Mouse (Mus musculus): ENCODE results near the gene Sctr. TPM values are rescaled to one million over a fixed set of nuclear protein-coding genes. Genes with fewer than 3 reads are reported as not detected.

The Sctr gene
- total and polyA plus RNA-seq, 2 experiments = not detected

DNA sequence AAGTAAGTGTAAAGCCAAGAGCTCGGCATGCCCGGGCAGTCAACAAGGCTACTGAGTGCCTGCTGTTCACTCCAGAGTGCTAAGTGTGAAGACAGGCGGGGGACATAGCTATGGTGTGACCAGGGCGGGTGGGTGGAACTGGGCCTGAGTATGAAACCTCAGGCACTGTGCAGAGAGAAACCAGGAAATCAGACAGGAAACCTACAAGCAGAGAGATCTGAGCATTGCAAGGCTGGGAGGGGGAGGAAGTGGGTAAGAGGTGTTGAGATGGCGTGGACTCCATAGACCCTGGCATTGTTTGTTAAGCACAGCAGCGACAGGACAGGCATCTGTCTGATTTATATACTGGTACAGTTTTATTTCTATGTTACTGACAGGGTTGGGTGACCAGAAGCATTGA lies 48.8 kb downstream of the Sctr start:
- WGBS = 75% methylated on average over 6 of the region's 6 CpGs
- H3K9ac ChIP-seq (ENCODE audit: low read depth, low read length) = no peak overlapping the region
- H3K79me2 ChIP-seq (ENCODE audit: control insufficient read depth, insufficient read depth, low read length) = no peaks in the 10 kb centered on the region
- no peak for DNase-seq (ENCODE audit: extremely low read depth, low read depth, low spot score)
- H3K36me3 ChIP-seq (ENCODE audit: control insufficient read depth, insufficient read depth, low read length) = no peaks in the 10 kb centered on the region
- peaks cover under 1% of the 10 kb centered on the region; the same call in 1 of the 2 replicates for H3K4me1 ChIP-seq (ENCODE audit: control insufficient read depth, insufficient read depth, low read length)
- H3K4me3 ChIP-seq (ENCODE audit: insufficient read depth, low read depth, low read length) = no peak overlapping the region
- H3K27ac ChIP-seq (replicated peaks; ENCODE audit: insufficient read depth, low read depth, low read length) = no peak overlapping the region
- no peak for TF ChIP-seq POLR2A (IDR thresholded peaks at IDR 0.05; ENCODE audit: extremely low read depth, insufficient read depth, low read length)
- TF ChIP-seq CTCF (IDR thresholded peaks at IDR 0.05; ENCODE audit: low read depth, low read length) = no peak
- no peaks in the 10 kb centered on the region for H3K27me3 ChIP-seq (ENCODE audit: control insufficient read depth, insufficient read depth, low read length)

GRCm38 (mm10) chr1:120056236-120056635 lies 49.5 kb downstream of the Sctr start:
- no peak for DNase-seq (ENCODE audit: extremely low read depth, low read depth, low spot score)
- Histone ChIP-seq H3K9ac (ENCODE audit: low read depth, low read length) (no peak overlapping the region), H3K79me2 (ENCODE audit: control insufficient read depth, insufficient read depth, low read length) (no peaks in the 10 kb centered on the region), H3K27ac (replicated peaks; ENCODE audit: insufficient read depth, low read depth, low read length) (no peak overlapping the region), H3K36me3 (ENCODE audit: control insufficient read depth, insufficient read depth, low read length) (no peaks in the 10 kb centered on the region), H3K27me3 (ENCODE audit: control insufficient read depth, insufficient read depth, low read length) (no peaks in the 10 kb centered on the region), H3K4me3 (ENCODE audit: insufficient read depth, low read depth, low read length) (no peak overlapping the region), H3K4me1 (ENCODE audit: control insufficient read depth, insufficient read depth, low read length) (peaks cover 5% of the 10 kb centered on the region; the same call in 1 of the 2 replicates)
- no peak for TF ChIP-seq POLR2A (IDR thresholded peaks at IDR 0.05; ENCODE audit: extremely low read depth, insufficient read depth, low read length)
- no peak for TF ChIP-seq CTCF (IDR thresholded peaks at IDR 0.05; ENCODE audit: low read depth, low read length)
- 84% methylated on average over 7 of the region's 7 CpGs for WGBS

- Histone ChIP-seq H3K79me2 (ENCODE audit: control insufficient read depth, insufficient read depth, low read length) (no peaks in the 10 kb centered on the region), H3K4me1 (ENCODE audit: control insufficient read depth, insufficient read depth, low read length) (peaks cover 9% of the 10 kb centered on the region; the same call in 1 of the 2 replicates), H3K27me3 (ENCODE audit: control insufficient read depth, insufficient read depth, low read length) (no peaks in the 10 kb centered on the region), H3K27ac (replicated peaks; ENCODE audit: insufficient read depth, low read depth, low read length) (no peak overlapping the region), H3K36me3 (ENCODE audit: control insufficient read depth, insufficient read depth, low read length) (no peaks in the 10 kb centered on the region), H3K9ac (ENCODE audit: low read depth, low read length) (no peak overlapping the region), H3K4me3 (ENCODE audit: insufficient read depth, low read depth, low read length) (no peak overlapping the region)
- 62% methylated on average over 14 of the region's 14 CpGs for WGBS
- TF ChIP-seq POLR2A (IDR thresholded peaks at IDR 0.05; ENCODE audit: extremely low read depth, insufficient read depth, low read length) = no peak
- no peak for TF ChIP-seq CTCF (IDR thresholded peaks at IDR 0.05; ENCODE audit: low read depth, low read length)
- peak; percentile 39 for DNase-seq (ENCODE audit: extremely low read depth, low read depth, low spot score)
Measured at GRCm38 (mm10) chr1:120057044-120057443, 50.4 kb downstream of the Sctr start.

DNA sequence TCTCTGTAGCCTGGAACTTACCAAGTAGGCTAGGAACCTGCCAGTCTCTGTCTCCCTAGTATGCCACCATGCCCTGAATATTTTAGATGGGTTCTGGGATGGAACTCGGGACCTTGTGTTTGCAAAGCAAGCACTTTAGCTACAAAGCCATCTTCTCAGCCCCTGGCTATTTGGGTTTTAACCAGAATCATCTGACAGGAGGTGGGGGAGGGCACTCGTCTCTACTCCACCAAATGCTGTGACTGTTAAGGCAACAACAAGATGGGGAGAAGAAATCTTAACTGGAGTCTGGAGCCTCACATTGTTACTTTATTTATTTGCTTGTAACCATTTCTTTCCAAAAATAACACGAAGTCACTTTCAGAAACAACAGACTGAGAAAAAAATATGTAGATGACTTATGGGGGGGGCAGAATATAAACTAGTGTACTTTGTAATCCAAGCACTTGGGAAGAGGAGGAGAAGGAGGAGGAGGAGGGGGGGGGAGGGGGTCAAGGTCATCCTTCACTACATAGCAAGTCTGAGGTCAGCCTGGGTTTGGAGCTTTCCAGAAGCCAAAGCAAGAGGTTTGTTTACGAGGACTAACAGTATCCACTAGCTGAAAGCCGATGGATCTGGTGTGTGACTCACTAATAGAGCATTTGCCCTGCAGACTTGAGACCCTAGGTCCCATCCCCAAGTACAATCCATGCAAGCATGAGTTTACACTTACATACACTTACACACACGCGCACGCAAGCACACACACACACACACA lies 51.2 kb downstream of the Sctr start:
- Histone ChIP-seq H3K27me3 (ENCODE audit: control insufficient read depth, insufficient read depth, low read length) (no peaks in the 10 kb centered on the region), H3K4me3 (ENCODE audit: insufficient read depth, low read depth, low read length) (no peak overlapping the region), H3K27ac (replicated peaks; ENCODE audit: insufficient read depth, low read depth, low read length) (no peak overlapping the region), H3K79me2 (ENCODE audit: control insufficient read depth, insufficient read depth, low read length) (no peaks in the 10 kb centered on the region), H3K9ac (ENCODE audit: low read depth, low read length) (no peak overlapping the region), H3K4me1 (ENCODE audit: control insufficient read depth, insufficient read depth, low read length) (peaks cover 14% of the 10 kb centered on the region; the same call in 1 of the 2 replicates), H3K36me3 (ENCODE audit: control insufficient read depth, insufficient read depth, low read length) (no peaks in the 10 kb centered on the region)
- WGBS = 67% methylated on average over 8 of the region's 8 CpGs
- DNase-seq (ENCODE audit: extremely low read depth, low read depth, low spot score) = no peak
- TF ChIP-seq POLR2A (IDR thresholded peaks at IDR 0.05; ENCODE audit: extremely low read depth, insufficient read depth, low read length) (no peak), CTCF (IDR thresholded peaks at IDR 0.05; ENCODE audit: low read depth, low read length) (no peak)

DNA sequence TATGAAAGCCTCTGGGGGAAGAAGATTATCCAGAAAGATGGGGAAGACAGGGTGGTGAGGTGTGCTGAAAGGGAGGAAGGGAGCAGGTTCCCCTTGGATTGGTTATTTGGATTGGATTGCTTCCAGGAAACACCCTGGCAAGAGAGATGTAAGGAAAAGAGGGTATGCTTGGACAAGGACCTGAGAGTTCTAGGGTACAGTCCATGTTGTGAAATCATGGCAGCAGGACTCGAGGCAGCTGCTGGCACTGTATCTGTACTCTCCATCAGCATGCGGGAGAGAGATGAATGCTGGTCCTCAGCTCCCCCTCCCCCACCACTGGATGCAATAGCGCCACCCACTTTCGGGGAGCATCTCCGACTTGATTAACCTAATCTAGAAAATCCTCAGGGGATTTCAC lies 54.0 kb downstream of the Sctr start:
- H3K27me3 ChIP-seq (ENCODE audit: control insufficient read depth, insufficient read depth, low read length) = no peaks in the 10 kb centered on the region
- TF ChIP-seq POLR2A (IDR thresholded peaks at IDR 0.05; ENCODE audit: extremely low read depth, insufficient read depth, low read length) (no peak), CTCF (IDR thresholded peaks at IDR 0.05; ENCODE audit: low read depth, low read length) (no peak)
- DNase-seq (ENCODE audit: extremely low read depth, low read depth, low spot score) = peak; percentile 93
- H3K9ac ChIP-seq (ENCODE audit: low read depth, low read length) = no peak overlapping the region
- no peak overlapping the region for H3K4me3 ChIP-seq (ENCODE audit: insufficient read depth, low read depth, low read length)
- no peak overlapping the region for H3K27ac ChIP-seq (replicated peaks; ENCODE audit: insufficient read depth, low read depth, low read length)
- 40% methylated on average over 5 of the region's 5 CpGs for WGBS
- peaks cover 34% of the 10 kb centered on the region for H3K4me1 ChIP-seq (ENCODE audit: control insufficient read depth, insufficient read depth, low read length)
- H3K79me2 ChIP-seq (ENCODE audit: control insufficient read depth, insufficient read depth, low read length) = no peaks in the 10 kb centered on the region
- H3K36me3 ChIP-seq (ENCODE audit: control insufficient read depth, insufficient read depth, low read length) = no peaks in the 10 kb centered on the region

DNA sequence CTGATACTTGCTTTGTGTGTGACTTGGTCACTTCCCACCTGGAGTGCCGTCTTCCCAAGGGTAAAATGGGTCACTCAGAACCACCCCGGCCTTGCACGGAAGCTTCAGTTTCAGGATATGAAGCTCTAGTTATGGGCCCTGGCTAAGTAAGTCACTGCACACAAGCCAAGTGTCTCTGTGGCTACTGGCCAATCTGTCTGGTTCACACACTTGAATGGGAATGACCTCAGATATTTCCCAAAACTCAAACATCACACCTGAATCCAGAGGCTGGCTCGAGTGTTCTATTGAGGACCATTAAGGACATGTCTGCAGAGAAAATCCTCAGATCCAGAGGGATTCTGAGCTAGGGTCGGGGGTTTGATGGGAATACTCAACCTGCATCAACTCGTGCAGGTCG lies 55.5 kb downstream of the Sctr start:
- H3K9ac ChIP-seq (ENCODE audit: low read depth, low read length) = no peak overlapping the region
- H3K36me3 ChIP-seq (ENCODE audit: control insufficient read depth, insufficient read depth, low read length) = no peaks in the 10 kb centered on the region; the same call in none of the 2 replicates
- peaks cover 44% of the 10 kb centered on the region for H3K4me1 ChIP-seq (ENCODE audit: control insufficient read depth, insufficient read depth, low read length)
- H3K79me2 ChIP-seq (ENCODE audit: control insufficient read depth, insufficient read depth, low read length) = no peaks in the 10 kb centered on the region
- H3K27ac ChIP-seq (replicated peaks; ENCODE audit: insufficient read depth, low read depth, low read length) = no peak overlapping the region
- H3K27me3 ChIP-seq (ENCODE audit: control insufficient read depth, insufficient read depth, low read length) = no peaks in the 10 kb centered on the region
- TF ChIP-seq CTCF (IDR thresholded peaks at IDR 0.05; ENCODE audit: low read depth, low read length) (no peak), POLR2A (IDR thresholded peaks at IDR 0.05; ENCODE audit: extremely low read depth, insufficient read depth, low read length) (no peak)
- WGBS = 57% methylated on average over 7 of the region's 7 CpGs
- no peak overlapping the region for H3K4me3 ChIP-seq (ENCODE audit: insufficient read depth, low read depth, low read length)
- peak; percentile 83 for DNase-seq (ENCODE audit: extremely low read depth, low read depth, low spot score)
